Mouse (Mus musculus): ENCODE measurements around the gene Tekt3.

GRCm38 (mm10) chr11:63142311-63142710 lies 80.9 kb downstream of the Tekt3 start:
- TF ChIP-seq POLR2A (IDR thresholded peaks at IDR 0.05; ENCODE audit: control insufficient read depth, extremely low read depth, insufficient read depth, low read length, poor library complexity) (no peak), CTCF (IDR thresholded peaks at IDR 0.05; ENCODE audit: borderline replicate concordance, control insufficient read depth, extremely low read depth, insufficient read depth, low read length, poor library complexity) (no peak)

Data from thymus, adult 2 months (tissue).